Mouse (Mus musculus) lung, postnatal 0 days (tissue): Measurements from ENCODE around the gene Fam186b. TPM values are rescaled to one million over a fixed set of nuclear protein-coding genes. Genes with fewer than 3 reads are reported as not detected.
"Not testable (repeated sequence)": the region's sequence is repeated elsewhere in the genome, so short reads cannot be mapped to it uniquely, and the experiment has no call there.

Source experiments
- ATAC-seq: fragments of 200-750 bp; cut with Nextera tagmentation; 2 replicates; pipeline ENCODE4 v1.8.0; 2017; ENCODE audit warnings: moderate library complexity
- DNase-seq: peaks from one replicate; pipeline ENCODE4 v3.0.0-alpha.2; 2016; ENCODE audit warnings: low spot score
- H3K27ac ChIP-seq: fragments of 300-500 bp; sonication (generic); 2 replicates; pipeline ENCODE4 v1.5.1; 2014; ENCODE audit warnings: antibody characterized with exemption, mild to moderate bottlenecking, low read length, mixed read lengths
- H3K27me3 ChIP-seq: fragments of 300-500 bp; sonication (generic); replicated peaks from 2 replicates; pipeline ENCODE4 v1.6.1; 2014; ENCODE audit warnings: low read length, mixed read lengths; ENCODE audit not compliant: insufficient read depth
- H3K36me3 ChIP-seq: fragments of 300-500 bp; sonication (generic); 2 replicates; pipeline ENCODE4 v1.6.1; 2014; ENCODE audit warnings: low read length, mixed read lengths; ENCODE audit not compliant: insufficient read depth
- H3K4me1 ChIP-seq: fragments of 300-500 bp; sonication (generic); 2 replicates; pipeline ENCODE4 v1.6.1; 2014; ENCODE audit warnings: antibody characterized with exemption, low read depth, low read length, mixed read lengths; ENCODE audit not compliant: insufficient read depth
- H3K4me2 ChIP-seq: fragments of 300-500 bp; sonication (generic); replicated peaks from 2 replicates; pipeline ENCODE4 v1.6.1; 2014; ENCODE audit warnings: low read depth, mild to moderate bottlenecking, low read length, moderate library complexity, mixed read lengths
- H3K4me3 ChIP-seq: fragments of 300-500 bp; sonication (generic); 2 replicates; pipeline ENCODE4 v1.5.1; 2014; ENCODE audit warnings: low read depth, low read length
- H3K9ac ChIP-seq: fragments of 300-500 bp; sonication (generic); replicated peaks from 2 replicates; pipeline ENCODE4 v1.6.1; 2014; ENCODE audit warnings: low read depth, mild to moderate bottlenecking
- H3K9me3 ChIP-seq: fragments of 300-500 bp; sonication (generic); 2 replicates; pipeline ENCODE4 v1.6.1; 2016; ENCODE audit warnings: low read length, mixed read lengths
- CTCF ChIP-seq: IDR thresholded peaks from 2 replicates; pipeline ENCODE4 v1.5.1; 2016; ENCODE audit warnings: antibody characterized with exemption, mild to moderate bottlenecking
- EP300 ChIP-seq: IDR thresholded peaks from 2 replicates; pipeline ENCODE4 v1.6.1; 2016; ENCODE audit warnings: antibody characterized with exemption, mild to moderate bottlenecking, control low read depth
- WGBS: fragments of 180-500 bp; shearing (Covaris S2); extraction: QIAGEN DNeasy Blood & Tissue Kit; methylation state at CpG from one replicate; pipeline ENCODE4 v1.1.7; 2014; 5-methylcytosine and 5-hydroxymethylcytosine counted together
- polyA plus RNA-seq: library from polyadenylated mRNA; unstranded; fragments of >200 nt; fragmentation: Nextera tagmentation; extraction: Ambion mirVana; gene quantifications from 2 replicates; pipeline ENCODE4 v1.2.1, GENCODE M21; 2015

Fam186b gene
- polyA plus RNA-seq, 1 experiment from 2014 or later, result not detected

DNA sequence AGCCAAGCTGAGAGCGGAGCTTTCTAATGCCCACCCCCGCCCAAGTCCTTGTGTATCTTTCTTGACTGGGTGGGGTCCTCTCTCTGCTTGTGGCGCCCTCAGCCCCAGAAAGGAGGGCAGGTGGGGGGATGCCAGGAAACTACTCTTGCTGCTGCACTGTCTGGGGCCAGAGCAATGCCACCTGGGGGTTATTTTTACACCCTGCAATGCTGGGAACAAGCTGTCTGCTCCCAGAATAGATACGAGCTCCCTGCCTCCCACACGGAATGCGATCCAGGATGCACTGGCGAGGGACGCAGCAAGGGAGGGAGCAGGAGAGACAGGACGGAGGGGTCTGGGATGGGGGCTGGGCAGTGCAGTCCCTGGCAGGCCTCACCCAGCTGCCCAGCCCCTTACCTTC is 46.7 kb downstream of the Fam186b start:
- no peak for DNase-seq
- Histone ChIP-seq H3K27me3 (no peaks in the 10 kb centered on the region), H3K9ac (no peak overlapping the region), H3K4me2 (no peak overlapping the region), H3K27ac (no peak overlapping the region), H3K4me1 (no peaks in the 10 kb centered on the region), H3K36me3 (peaks cover 20% of the 10 kb centered on the region; the same call in 1 of the 2 replicates), H3K4me3 (no peak overlapping the region), H3K9me3 (no peaks in the 10 kb centered on the region)
- 78% methylated on average over 9 of the region's 9 CpGs for WGBS
- no peak for TF ChIP-seq EP300
- no peak for TF ChIP-seq CTCF
- ATAC-seq, result no peak

DNA sequence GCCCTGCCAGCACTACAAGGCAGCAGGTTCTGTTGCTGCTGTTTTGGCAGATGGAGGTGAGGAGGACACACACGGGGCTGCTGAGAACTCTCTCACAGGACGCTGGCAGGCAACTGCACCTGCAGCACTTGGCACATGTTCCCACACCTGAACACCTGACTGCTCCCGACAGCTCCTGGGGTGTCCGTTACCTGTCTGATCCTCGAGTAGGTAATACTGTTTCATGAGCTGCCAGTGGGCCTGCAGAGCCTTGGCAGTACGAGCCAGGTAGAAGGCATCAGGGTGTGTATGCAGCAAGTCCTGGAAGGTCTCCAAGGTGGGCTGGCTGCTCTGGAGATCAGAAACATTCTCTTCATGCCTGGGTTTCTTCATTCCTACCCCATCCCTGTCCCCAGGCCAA is 49.0 kb downstream of the Fam186b start:
- H3K36me3 ChIP-seq, result peaks cover 20% of the 10 kb centered on the region; the same call in 1 of the 2 replicates
- 85% methylated on average over 6 of the region's 6 CpGs for WGBS
- H3K27me3 ChIP-seq, DNase-seq, H3K9ac ChIP-seq, H3K4me3 ChIP-seq, ATAC-seq, H3K9me3 ChIP-seq, H3K4me1 ChIP-seq, H3K4me2 ChIP-seq, H3K27ac ChIP-seq: not testable (repeated sequence)

DNA sequence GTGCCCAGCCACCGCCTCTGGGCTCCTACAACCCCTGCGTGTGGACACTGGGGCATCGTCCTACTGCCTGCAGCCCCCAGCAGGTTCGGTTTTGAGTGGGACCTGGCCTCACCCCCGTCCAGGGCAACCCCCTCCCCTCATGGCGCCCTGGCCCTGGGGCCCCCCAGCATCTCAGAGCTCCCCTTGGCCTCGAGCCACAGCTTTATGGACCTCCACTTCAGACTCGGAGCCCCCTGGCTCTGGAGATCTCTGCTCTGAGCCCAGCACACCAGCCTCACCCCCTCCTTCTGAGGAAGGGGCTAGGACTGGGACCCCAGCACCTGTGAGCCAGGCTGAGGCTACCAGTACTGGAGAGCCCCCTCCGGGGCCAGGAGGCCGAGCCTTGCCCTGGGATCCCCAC is 53.6 kb downstream of the Fam186b start:
- H3K4me1 ChIP-seq, result no peaks in the 10 kb centered on the region
- ATAC-seq (no peak), DNase-seq (no peak)
- WGBS, result 88% methylated on average over 10 of the region's 10 CpGs
- no peak for TF ChIP-seq EP300
- TF ChIP-seq CTCF, result no peak
- peaks cover 9% of the 10 kb centered on the region; the same call in 1 of the 2 replicates for H3K36me3 ChIP-seq
- no peak overlapping the region for H3K9ac ChIP-seq
- H3K9me3 ChIP-seq, result no peaks in the 10 kb centered on the region
- no peaks in the 10 kb centered on the region for H3K27me3 ChIP-seq
- no peak overlapping the region for H3K27ac ChIP-seq
- H3K4me2 ChIP-seq, result no peak overlapping the region
- H3K4me3 ChIP-seq, result no peak overlapping the region

- Histone ChIP-seq H3K9ac (no peak overlapping the region), H3K27me3 (no peaks in the 10 kb centered on the region), H3K4me3 (no peak overlapping the region), H3K9me3 (no peaks in the 10 kb centered on the region), H3K27ac (no peak overlapping the region), H3K4me1 (no peaks in the 10 kb centered on the region), H3K4me2 (no peak overlapping the region), H3K36me3 (peaks cover 9% of the 10 kb centered on the region; the same call in 1 of the 2 replicates)
- DNase-seq, result no peak
- no peak for ATAC-seq
- TF ChIP-seq EP300, result no peak
- WGBS, result 69% methylated on average over 4 of the region's 4 CpGs
Measured at GRCm38 (mm10) chr15:99241249-99241648, 54.4 kb downstream of the Fam186b start.

DNA sequence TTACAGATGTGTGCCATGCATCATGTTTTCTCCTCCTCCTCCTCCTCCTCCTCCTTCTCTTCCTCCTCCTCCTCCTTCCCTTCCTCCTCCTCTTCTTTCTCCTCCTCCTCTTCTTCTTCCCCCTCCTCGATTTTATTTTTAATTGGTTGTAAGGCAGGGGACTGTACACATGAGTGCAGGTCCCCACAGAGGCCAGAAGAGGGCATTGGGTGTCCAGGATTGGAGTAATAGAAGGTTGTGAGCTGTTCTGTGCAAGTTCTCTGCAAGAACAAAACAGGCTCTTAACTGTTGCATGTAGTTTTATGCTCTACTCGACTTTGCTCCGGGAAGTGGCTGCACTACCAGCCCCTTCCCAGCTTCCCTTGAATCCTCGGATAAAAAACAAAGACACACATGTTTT is 55.6 kb downstream of the Fam186b start:
- no peak overlapping the region for H3K27ac ChIP-seq
- no peak for ATAC-seq
- no peak for DNase-seq
- no peaks in the 10 kb centered on the region for H3K4me1 ChIP-seq
- no peaks in the 10 kb centered on the region for H3K9me3 ChIP-seq
- no peak overlapping the region for H3K9ac ChIP-seq
- H3K4me3 ChIP-seq, result no peak overlapping the region
- H3K27me3 ChIP-seq, result no peaks in the 10 kb centered on the region
- no peak overlapping the region for H3K4me2 ChIP-seq
- 0 out of 2 replicates have a peak, but pooled peaks cover 6% of the 10 kb centered on the region for H3K36me3 ChIP-seq
- TF ChIP-seq CTCF, result peak; percentile 58
- no peak for TF ChIP-seq EP300
- 68% methylated on average over 4 of the region's 4 CpGs for WGBS

DNA sequence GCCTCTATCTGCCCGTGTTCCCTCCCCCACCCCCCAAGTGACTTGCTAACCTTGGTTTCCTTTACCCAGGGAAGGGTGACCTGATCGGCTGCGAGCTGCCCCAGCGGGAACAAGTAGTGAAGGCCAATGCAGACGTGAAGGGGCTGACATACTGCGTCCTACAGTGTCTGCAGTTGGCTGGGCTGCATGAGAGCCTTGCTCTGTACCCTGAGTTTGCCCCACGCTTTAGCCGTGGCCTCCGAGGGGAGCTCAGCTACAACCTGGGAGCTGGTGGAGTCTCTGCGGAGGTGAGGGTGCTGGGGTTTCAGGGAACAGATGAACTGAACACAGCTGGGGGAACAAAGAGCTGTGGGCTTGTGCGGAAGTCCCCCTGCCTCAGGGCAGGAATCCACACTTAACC is 57.7 kb downstream of the Fam186b start:
- TF ChIP-seq EP300 (no peak), CTCF (no peak)
- no peak for DNase-seq
- H3K4me1 ChIP-seq, result no peaks in the 10 kb centered on the region
- no peak overlapping the region for H3K9ac ChIP-seq
- no peak overlapping the region for H3K4me3 ChIP-seq
- no peak overlapping the region for H3K27ac ChIP-seq
- no peak overlapping the region for H3K4me2 ChIP-seq
- H3K36me3 ChIP-seq, result no peaks in the 10 kb centered on the region
- H3K27me3 ChIP-seq, result no peaks in the 10 kb centered on the region
- H3K9me3 ChIP-seq, result no peaks in the 10 kb centered on the region
- 51% methylated on average over 11 of the region's 11 CpGs for WGBS
- ATAC-seq, result no peak

DNA sequence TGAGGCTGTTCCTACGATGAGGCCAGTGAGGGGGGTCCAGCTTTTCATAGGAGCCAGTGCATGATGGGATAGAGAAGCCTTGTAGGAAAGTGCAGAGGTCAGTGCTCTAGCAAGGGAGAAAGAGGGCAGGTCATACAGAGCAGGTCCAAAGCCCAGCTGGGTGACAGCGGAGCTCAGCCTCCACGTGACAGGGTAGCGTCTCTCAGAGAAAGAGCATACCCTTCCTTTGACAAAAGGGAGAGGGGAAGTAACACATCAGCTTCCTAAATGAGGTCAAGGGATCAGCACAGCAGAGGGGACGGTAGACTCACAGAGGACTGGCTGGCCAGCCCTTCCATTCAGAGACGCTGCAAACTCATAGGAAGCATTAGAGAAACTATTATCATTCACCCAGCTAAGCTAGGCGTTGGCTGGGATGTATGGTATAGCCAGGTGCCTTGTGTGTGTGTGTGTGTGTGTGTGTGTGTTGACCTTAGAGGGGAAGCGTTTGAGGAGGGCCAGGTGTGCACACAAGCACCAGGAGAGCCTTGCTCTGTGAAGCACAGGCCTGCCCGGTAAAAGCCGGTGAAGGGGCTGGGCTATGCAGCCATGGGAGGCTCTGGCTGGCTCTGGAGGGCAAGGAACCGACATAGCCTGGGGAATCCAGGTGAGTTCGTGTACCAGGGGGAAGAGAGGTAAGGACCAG is 61.2 kb downstream of the Fam186b start:
- Histone ChIP-seq H3K4me1 (no peaks in the 10 kb centered on the region), H3K27ac (no peak overlapping the region), H3K4me3 (no peak overlapping the region), H3K9ac (no peak overlapping the region), H3K4me2 (no peak overlapping the region), H3K27me3 (0 out of 2 replicates have a peak, but pooled peaks cover 6% of the 10 kb centered on the region), H3K9me3 (no peaks in the 10 kb centered on the region), H3K36me3 (no peaks in the 10 kb centered on the region)
- 41% methylated on average over 12 of the region's 12 CpGs for WGBS
- ATAC-seq, result no peak
- TF ChIP-seq CTCF (no peak), EP300 (no peak)
- DNase-seq, result no peak
